Mouse (Mus musculus) E14TG2a.4 (cell line): ENCODE measurements around the gene Kcng1.

ENCODE experiments used
- CTCF ChIP-seq: conservative IDR thresholded peaks from 2 replicates; pipeline ENCODE4 v1.5.1; 2014; ENCODE audit warnings: low read length
- NANOG ChIP-seq: IDR thresholded peaks from 2 replicates; pipeline ENCODE4 v1.6.1; 2014; ENCODE audit warnings: borderline replicate concordance, low read length, mixed read lengths
- POU5F1 ChIP-seq: IDR thresholded peaks from 2 replicates; pipeline ENCODE4 v1.6.1; 2014; ENCODE audit warnings: low read length, borderline replicate concordance

DNA sequence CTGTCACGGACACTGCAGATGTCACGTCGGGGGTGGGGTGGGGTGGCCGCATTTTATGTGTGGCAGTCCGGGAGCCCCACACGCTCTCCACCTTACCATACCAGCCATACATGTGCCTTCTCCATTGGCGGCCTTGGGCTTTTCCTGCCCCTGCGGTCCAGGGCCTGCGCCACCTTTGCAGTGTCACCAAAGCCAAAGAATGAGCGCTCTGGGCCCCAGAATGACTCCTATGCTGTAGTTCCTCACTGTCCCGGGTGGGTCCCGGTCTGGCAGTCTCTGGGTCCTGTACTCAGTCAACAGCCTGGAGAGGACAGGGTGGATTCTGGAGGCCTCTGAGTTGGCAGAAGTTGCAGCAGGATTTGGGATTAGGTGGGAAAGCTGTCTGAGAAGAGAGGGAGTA is at the start of gene Kcng1:
- TF ChIP-seq CTCF (no peak), NANOG (no peak), POU5F1 (no peak)
